Mouse (Mus musculus) skeletal muscle tissue, adult 2 months (tissue): ENCODE results near the gene H2-DMb2.

Experiments
- DNase-seq: peaks from one replicate; pipeline ENCODE4 v3.0.0-alpha.2; 2012; ENCODE audit warnings: low read depth, low spot score

Gene H2-DMb2

GRCm38 (mm10) chr17:34143033-34143432 lies at the start of gene H2-DMb2:
Gene H2-DMb2, plus strand, starts transcription at chr17:34143307.
- peak; percentile 73 for DNase-seq

- no peak for DNase-seq
Measured at GRCm38 (mm10) chr17:34094283-34095035, 48.6 kb upstream of the H2-DMb2 start.

GRCm38 (mm10) chr17:34096497-34097010 lies 46.6 kb upstream of the H2-DMb2 start:
- no peak for DNase-seq

GRCm38 (mm10) chr17:34097272-34097671 lies 45.8 kb upstream of the H2-DMb2 start:
- no peak for DNase-seq

- no peak for DNase-seq
Measured at GRCm38 (mm10) chr17:34098709-34099479, 44.2 kb upstream of the H2-DMb2 start.

- no peak for DNase-seq
Measured at GRCm38 (mm10) chr17:34099531-34099930, 43.6 kb upstream of the H2-DMb2 start.

- DNase-seq: no peak
Measured at GRCm38 (mm10) chr17:34101185-34101584, 41.9 kb upstream of the H2-DMb2 start.

GRCm38 (mm10) chr17:34101604-34102032 lies 41.5 kb upstream of the H2-DMb2 start:
- peak; percentile 81 for DNase-seq

GRCm38 (mm10) chr17:34102831-34103230 lies 40.3 kb upstream of the H2-DMb2 start:
- no peak for DNase-seq

- no peak for DNase-seq
Measured at GRCm38 (mm10) chr17:34104804-34105203, 38.3 kb upstream of the H2-DMb2 start.

- no peak for DNase-seq
Measured at GRCm38 (mm10) chr17:34106555-34106954, 36.6 kb upstream of the H2-DMb2 start.

- no peak for DNase-seq
Measured at GRCm38 (mm10) chr17:34107109-34107867, 35.8 kb upstream of the H2-DMb2 start.

- no peak for DNase-seq
Measured at GRCm38 (mm10) chr17:34108460-34108859, 34.6 kb upstream of the H2-DMb2 start.

GRCm38 (mm10) chr17:34109038-34109805 lies 33.9 kb upstream of the H2-DMb2 start:
- DNase-seq: no peak

GRCm38 (mm10) chr17:34109806-34110195 lies 33.3 kb upstream of the H2-DMb2 start:
- no peak for DNase-seq

GRCm38 (mm10) chr17:34110309-34110708 lies 32.8 kb upstream of the H2-DMb2 start:
- DNase-seq: no peak

GRCm38 (mm10) chr17:34114114-34114513 lies 29.0 kb upstream of the H2-DMb2 start:
- no peak for DNase-seq

- DNase-seq: no peak
Measured at GRCm38 (mm10) chr17:34116736-34117370, 26.3 kb upstream of the H2-DMb2 start.

- DNase-seq: no peak
Measured at GRCm38 (mm10) chr17:34117421-34118112, 25.5 kb upstream of the H2-DMb2 start.
